Mouse (Mus musculus): ENCODE measurements at regions not wholly inside any gene's neighbourhood (a gene's known extent, or its start where the extent isn't known, plus 50 kb on each side); places are given as distances from the start of the nearest gene placed in this dataset.
"Not testable (repeated sequence)": the region's sequence is repeated elsewhere in the genome, so short reads cannot be mapped to it uniquely, and the experiment has no call there.

DNA sequence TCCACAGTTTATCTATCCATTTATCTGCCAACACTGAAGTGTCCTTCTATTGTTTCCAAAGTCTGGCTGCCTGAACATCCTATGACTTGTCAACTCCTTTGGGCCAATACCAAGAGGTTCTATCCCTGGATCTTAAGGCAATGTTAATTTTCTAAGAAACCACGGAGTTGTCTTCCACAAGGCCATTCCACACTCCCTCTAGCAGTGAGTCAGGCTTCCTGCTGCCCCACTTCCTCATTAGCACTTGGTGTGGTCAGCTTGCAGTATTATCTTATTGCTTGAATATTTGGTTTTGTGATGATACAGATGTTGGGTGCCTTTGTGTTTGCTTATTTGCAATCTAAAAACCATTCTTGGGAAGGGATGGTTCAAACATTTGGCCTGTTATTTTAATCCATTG, 87.5 kb upstream of the Ppp2r2d start:
- no peak for DNase-seq

GRCm38 (mm10) chr7:138748442-138748841, 97.4 kb upstream of the Ppp2r2d start:
- DNase-seq, result no peak

DNA sequence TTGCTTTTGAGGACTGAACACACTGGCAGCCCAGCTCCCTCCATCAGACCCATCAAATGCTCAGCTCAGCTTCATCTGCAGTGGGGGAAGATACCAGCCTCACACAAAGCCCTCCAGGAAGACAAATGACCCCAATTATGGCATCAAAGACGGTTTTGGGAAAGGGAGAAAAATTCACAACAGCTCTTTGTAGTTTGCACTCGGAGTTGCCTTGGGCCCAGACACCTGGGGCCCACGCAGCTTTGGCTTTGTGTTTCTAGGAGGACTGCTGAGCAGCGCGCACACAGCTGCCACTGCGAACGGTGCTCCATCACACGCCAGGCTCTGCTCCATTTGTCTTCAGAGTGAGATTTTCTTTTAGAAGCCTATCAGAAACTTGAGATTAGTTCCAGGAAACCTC, 99.3 kb upstream of the Ppp2r2d start:
- no peak for DNase-seq

GRCm38 (mm10) chr7:138742516-138742845, 103.4 kb upstream of the Ppp2r2d start:
- no peak for DNase-seq

DNA sequence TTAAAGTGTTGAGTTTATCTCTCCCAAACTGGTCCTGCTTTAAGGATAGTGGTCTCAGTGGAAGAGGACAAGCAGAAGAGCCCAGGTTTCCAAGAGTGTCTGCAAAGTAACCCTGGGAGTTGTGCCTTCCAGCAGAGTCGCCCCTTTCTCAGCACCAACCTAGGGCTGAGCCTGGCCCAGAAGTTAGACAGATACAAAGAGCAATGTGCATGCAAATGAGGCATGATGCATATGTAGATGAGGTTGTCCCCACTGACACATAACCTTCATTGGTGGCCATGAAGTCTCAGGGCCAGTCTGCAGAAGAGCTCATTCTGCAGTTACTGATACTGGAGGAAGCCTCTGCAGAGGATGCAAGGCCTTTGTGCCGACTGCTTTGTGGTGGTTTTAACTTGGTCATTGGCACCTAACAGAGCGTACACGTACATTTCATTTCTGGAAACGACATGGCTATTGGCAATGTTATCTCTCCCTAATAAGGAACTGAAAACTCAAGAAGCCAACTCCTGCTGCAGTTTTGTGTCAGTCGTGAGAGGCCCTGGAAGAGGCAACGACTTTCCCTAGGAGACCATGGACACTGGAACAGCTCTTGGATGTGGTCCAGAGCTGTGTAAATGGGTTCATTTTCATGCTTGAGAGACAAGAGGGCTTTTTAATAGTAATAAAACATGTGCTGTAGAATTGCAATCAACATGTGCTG, 103.9 kb upstream of the Ppp2r2d start:
- no peak for DNase-seq

DNA sequence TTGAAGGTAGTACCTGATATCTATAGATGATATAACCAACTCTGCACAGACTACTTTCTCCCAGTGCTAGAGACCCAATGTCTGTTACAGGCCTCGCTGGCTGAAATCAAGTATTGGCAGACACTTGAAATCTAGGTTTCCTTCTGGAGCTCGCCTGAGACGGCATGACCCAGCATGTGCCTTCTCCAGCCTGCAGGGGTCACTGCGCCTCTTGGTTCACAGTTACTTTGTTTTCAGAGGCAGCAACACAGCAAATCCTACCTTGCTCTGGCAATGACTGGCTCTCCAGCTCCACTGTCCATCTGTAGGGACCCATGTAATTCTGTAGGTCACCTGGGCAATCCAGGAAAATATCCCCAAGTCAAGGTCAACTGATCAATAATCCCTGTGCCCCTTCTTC, 111.6 kb upstream of the Ppp2r2d start:
- DNase-seq, result peak; percentile 16 to 25

DNA sequence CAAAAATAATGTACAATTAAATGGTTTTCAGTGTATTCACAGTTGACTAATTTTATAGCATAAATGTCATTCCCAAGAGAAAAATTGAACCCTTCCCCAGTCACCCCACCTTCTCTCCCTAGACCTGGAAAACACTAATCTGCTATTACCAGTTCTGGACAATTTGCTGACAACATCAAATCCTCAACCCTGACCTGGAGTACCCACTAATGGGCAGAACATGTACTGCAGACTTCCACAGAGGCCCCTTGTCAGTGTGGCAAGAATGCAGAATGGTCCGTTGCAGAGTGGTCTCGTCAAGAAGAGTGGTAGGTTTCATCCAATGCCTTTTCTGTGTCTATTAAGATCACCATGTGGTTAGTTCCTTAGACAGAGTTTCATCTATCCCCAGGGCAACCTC, 121.0 kb upstream of the Ppp2r2d start:
- no peak for DNase-seq

GRCm38 (mm10) chr7:138719608-138720007, 126.3 kb upstream of the Ppp2r2d start:
- DNase-seq, result no peak

DNA sequence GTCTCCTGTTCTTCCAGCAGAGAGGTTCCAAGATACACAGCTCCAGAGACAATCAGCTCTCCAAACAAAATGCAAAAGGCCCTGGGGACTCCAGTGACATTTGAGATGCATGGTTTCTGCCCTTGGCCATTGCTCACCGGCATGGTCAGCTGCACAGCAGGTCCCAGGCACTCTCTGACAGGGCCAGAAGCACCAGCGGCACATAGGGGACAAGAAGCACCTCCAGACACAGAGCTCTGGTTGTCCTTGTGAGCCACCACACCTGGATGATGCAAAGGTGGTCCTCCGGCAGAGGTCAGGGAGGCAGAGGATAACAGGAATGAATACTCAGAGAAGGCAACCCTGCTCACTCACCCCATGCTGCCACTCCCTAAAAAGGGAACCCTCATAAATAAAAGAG, 126.8 kb upstream of the Ppp2r2d start:
- no peak for DNase-seq

DNA sequence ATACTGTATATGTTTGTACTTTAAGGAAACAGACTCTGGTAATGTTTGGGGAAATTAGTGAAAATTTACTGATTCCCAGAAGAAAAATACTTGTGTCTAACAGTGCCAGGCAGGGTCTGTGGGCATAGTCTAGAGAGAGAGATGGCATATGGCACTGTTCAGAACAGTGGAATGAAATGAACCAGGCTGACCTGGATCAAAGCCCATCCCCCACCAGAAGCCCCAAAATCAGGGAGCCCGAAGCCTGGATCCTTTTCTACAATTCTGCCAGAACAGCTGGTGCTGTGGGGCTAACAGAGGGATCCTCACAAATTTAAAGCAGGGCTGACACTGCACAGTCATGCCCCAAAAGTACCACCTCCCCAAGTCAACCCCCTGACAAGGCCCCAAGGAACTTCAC, 131.1 kb upstream of the Ppp2r2d start:
- DNase-seq, result no peak

GRCm38 (mm10) chr7:138708373-138708772, 137.5 kb upstream of the Ppp2r2d start:
- no peak for DNase-seq

DNA sequence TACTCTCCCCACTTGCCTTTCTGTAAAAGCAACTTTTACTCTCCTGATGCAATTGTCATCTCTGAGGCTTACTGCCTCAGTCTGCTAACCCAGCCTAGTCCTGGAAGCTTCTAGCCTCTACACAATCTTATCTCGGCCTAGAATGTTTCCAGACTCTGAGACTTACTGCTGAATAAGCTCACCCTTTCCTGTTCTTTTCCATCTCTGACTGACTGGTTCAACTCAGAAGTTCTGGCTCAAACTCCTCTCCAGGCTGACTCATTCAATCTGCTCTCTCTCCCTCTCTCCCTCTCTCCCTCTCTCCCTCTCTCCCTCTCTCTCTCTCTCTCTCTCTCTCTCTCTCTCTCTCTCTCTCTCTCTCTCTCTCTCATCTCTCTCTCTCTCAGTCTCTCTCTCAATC, 146.3 kb upstream of the Ppp2r2d start:
- DNase-seq, result not testable (repeated sequence)

- no peak for DNase-seq
Measured at GRCm38 (mm10) chr7:138682161-138682560, 163.7 kb upstream of the Ppp2r2d start.

DNA sequence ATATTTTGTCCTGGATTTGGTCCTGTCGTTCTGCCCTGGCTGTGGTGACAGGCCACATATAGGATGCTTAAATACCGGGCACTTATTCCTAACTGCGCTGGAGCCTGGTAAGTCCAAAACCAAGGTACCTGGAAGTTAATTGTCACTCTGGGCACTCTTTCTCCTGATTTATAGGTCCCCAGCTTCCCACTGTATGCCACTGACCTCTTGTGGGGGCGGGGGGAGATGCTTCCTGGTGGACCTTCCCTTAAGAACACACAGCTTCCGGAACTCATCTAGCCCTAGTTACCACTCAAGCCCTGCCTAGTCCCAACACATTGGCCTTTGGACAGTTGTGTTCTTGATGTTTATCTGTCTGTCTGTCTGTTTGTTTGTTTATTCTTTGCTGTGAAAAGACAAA, 165.3 kb upstream of the Ppp2r2d start:
- no peak for DNase-seq

DNA sequence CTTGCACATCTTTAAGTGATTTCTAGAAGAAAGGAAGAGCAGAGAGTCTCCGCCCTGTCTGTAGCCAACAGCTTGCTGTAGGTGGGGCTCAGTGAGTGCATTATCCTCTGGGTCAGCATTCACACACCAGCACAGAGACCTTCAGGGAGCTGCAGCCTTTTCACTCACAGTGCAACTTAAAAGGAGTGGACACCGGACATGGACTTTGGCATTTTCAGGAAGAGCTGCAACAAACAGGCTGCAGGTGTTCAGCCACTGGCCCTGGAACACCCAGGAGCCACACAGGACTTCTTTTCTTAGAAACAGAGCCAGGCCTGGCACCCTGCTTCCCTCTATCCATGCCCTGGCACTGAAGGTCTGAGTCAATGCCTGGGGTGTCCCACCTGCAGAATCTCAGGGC, 166.3 kb upstream of the Ppp2r2d start:
- DNase-seq, result no peak

GRCm38 (mm10) chr7:138672959-138673358, 172.9 kb upstream of the Ppp2r2d start:
- DNase-seq, result no peak

DNA sequence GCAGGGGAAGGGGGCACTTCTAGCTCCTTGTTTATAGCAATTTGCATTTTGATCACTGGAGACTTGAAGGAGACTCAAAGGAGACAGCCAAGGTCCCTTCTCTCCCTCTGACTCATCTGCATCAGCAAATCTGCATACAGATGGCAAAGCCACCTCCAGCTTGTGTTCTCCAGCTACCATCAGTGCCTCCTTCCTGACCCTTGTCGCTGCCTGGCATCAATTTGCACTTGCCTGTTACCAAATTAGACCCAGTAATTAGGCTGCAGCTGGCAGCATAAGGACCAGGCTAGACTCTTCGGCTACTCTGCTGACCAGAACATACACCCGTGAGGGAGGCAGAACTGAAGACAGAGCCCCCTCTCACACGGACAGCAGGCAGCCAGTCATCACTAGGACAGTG, 177.5 kb upstream of the Ppp2r2d start:
- DNase-seq, result no peak

DNA sequence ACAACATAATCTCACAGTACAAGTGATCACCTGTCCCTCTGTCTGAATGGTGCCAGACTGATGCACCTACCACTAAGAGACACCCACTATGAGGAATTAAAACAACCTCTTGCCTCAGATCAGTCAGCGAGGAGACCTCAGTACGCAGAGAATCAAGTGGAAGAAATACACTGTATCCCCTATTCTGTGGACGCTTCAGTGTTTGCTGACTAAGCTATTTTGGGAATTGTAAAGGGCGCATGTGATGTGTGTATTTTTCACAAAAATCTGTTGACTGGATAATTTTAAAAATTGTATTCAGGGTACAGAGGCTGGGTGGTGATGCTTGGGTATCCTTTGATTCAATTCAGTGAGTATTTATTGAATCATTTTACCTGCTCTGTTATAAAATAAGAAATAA, 185.8 kb upstream of the Ppp2r2d start:
- no peak for DNase-seq

- DNase-seq, result no peak
Measured at GRCm38 (mm10) chr7:138657521-138657920, 188.4 kb upstream of the Ppp2r2d start.

GRCm38 (mm10) chr7:138657076-138657475, 188.8 kb upstream of the Ppp2r2d start:
- DNase-seq, result peak in 1 of 2 experiments; percentile 13

- DNase-seq, result peak; percentile 87
Measured at GRCm38 (mm10) chr7:138655940-138656339, 189.9 kb upstream of the Ppp2r2d start.

GRCm38 (mm10) chr7:138650946-138651345, 194.9 kb upstream of the Ppp2r2d start:
- no peak for DNase-seq

- no peak for DNase-seq
Measured at GRCm38 (mm10) chr7:138647636-138648035, 198.2 kb upstream of the Ppp2r2d start.

DNA sequence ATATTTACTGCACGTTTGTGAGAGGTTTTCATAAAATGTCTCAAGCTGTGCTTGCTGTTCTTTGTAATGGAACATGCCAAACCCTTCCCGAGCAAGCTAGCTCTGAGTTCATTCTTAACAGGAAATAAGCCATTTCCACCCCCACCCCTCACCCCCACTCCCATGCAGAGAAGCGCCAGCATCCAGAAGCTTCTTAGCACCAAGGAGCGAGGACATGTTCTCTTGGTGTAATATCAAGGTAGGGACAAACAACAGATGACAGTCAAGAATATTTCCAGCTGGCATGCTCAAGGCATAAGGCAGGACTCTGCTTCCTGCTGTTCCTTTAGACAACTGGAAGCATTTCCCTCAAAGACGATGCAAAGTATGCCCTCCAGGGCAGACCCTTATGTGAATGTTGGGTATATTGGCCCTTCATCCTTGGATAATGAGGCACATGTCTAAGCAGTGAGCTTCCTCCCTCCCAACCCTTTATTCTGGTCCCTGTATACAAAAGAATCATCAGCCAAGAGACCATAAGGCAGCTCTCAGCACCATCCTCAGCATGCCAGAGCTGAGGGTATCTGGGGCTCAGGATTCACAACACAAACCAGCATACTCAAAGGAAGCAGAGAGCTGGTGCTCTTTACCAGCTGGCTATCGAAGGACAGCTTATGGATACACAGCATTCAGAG, 205.2 kb upstream of the Ppp2r2d start:
- peak; percentile 18 to 21 for DNase-seq

DNA sequence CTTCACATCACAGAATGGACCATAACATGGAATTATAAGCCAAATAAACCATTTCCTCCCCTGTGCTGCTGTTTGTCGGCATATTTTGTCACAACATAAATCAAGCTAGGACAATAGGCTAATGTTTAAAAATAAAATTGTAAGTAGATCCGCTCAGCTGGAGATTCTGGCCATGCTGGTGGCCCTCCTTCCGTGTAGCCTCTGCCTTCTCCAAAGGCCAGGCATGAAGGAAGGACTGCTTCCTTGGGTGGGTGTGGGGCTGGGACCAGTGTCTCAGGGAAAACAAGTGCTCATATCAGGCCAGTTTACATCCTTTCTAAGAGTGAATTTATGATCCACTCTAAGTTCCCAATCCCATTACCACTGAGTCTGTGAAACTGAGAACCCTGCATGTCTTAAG, 206.3 kb upstream of the Ppp2r2d start:
- DNase-seq, result no peak
